Mouse (Mus musculus) heart, postnatal 10 days (tissue): ENCODE data around the gene Il1a. TPM values are rescaled to one million over a fixed set of nuclear protein-coding genes. Genes with fewer than 3 reads are reported as not detected.

Source experiments
- DNase-seq, 2 experiments: peaks; one replicate each; pipeline ENCODE4 v3.0.0; 2021
- intact Hi-C: fragments of 180-260 bp; cut with DNase I; formaldehyde crosslinking; loops from one replicate; pipeline ENCODE4 v1.15.1; 2025
- total RNA-seq, 2 experiments: library from RNA; stranded (reverse); gene quantifications; 2 replicates each; pipeline ENCODE4 v1.2.3; 2021

The Il1a gene
- total RNA-seq, 2 experiments from 2014 or later: 0.12 TPM; not detected in 1

- intact Hi-C loops: no loop called here
- no peak for DNase-seq
Measured at GRCm38 (mm10) chr2:129267738-129268137, 42.0 kb downstream of the Il1a start.

- DNase-seq: no peak
- intact Hi-C loops: no loop called here
Measured at GRCm38 (mm10) chr2:129265316-129265715, 44.5 kb downstream of the Il1a start.

DNA sequence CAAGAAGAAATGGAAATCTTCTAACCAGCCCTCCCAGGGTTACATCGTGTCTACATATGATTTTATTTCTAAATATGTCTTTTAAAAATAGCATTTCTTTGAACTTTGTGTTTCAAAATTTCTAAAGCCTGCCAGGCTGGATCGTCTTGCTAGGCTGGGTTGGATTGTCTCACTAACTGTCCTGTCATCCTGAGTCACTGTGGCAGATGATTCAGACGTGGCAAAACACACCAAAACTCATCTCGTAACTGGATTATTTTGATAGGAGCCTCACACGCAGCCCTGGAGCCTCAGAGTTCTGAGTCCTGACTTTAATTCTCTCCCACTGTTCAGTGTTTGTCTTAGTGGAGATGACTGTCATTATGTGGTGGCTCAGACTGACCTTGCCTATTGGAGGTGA lies 46.7 kb downstream of the Il1a start:
- no peak for DNase-seq
- intact Hi-C loops: no loop called here

- intact Hi-C loops: no loop called here
- no peak for DNase-seq
Measured at GRCm38 (mm10) chr2:129261151-129261794, 48.5 kb downstream of the Il1a start.

GRCm38 (mm10) chr2:129260646-129261045 lies 49.1 kb downstream of the Il1a start:
- DNase-seq: no peak
- intact Hi-C loops: no loop called here

DNA sequence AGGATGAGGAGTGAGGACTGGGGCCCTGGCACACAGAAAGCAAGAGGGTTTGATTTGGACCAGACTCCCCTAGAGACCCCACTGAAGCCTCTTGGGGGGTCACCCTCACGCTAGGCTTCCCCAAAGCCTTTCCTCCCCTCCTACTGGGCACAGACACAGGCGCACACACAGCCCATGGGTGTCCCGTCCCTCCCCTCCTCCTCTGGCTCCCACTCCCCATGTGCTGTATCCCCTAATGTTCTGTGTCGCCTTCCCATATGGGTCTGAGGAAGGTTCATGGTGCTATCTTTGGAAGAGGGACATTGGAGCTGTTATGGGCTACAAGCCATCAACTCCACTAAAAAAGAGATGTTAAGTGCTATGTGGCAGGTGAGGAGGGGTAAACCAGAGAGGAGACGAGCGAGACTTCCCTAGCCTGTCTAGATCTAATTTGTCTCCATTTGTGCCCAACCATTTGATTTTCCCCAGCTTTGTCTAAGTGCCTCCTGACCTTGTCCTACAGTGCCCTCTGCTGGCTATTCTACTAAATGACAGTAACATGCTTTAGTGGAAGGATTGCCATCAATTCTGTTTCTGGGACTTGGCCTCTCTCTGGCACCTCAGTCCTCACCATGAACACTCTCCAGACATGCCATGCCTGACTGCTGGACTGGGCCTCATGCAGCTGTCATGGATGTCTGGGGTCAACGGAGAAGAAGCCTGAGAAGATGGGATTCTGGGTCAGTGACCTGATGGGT lies 51.1 kb downstream of the Il1a start:
- intact Hi-C loops: loop anchor here (1.0 to 10.0 kb wide), 3 partner anchors 84 to 311 kb away; partner anchors contain the start of gene Polr1b
- DNase-seq: peak; percentile 83 to 90

DNA sequence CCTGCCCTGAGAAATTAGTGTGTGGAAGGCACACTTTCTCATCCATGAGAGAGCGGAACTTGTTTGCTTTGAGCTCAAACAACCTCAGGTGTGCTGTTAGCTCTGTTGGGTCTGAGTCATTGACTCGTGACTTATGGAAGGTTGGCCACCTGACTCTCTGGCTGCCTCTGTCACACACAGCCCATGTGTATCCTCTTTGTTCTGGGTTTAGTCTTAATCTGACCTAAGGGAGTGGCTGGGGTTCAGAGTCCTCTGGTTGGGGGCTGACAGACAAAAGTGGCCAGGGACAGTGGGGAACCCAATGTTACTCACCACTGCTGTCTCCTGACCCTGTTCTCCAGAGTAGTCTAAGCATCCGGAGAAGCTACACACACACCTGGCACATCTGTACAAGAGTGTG lies 51.7 kb downstream of the Il1a start:
- intact Hi-C loops: loop anchor here (1.0 to 10.0 kb wide), 3 partner anchors 84 to 311 kb away; partner anchors contain the start of gene Polr1b

GRCm38 (mm10) chr2:129256006-129256405 lies 53.8 kb downstream of the Il1a start:
- intact Hi-C loops: loop anchor here (2.0 to 10.0 kb wide), 3 partner anchors 57 to 309 kb away; partner anchors contain the start of genes Polr1b and Slc20a1
- no peak for DNase-seq

More for the DNA sequence above, 51.7 kb downstream of the Il1a start:
- DNase-seq: no peak

DNA sequence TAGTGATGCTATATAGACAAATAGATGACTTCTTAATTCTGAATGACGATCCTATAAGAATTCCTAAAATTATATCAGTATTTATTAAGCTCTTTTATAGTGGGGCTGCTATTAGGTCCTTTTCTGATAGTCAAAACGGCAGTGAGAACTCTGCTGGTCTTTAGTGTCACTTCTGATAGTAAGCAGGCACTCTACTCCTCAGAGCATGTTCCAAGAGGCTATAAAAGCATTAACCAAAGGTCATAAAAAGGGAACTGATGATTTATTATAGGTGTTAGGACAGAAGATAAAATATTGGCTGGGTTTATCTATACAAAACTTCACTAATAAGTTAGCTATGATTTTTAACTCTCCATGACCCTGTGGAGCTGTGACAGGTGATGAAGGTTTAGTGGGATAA lies 55.7 kb downstream of the Il1a start:
- DNase-seq: no peak
- intact Hi-C loops: loop anchor here (10.0 kb wide), 1 partner anchor 149 kb away; the partner anchor contains the start of gene Polr1b

GRCm38 (mm10) chr2:129253631-129253970 lies 56.2 kb downstream of the Il1a start:
- DNase-seq: no peak
- intact Hi-C loops: loop anchor here (10.0 kb wide), 1 partner anchor 149 kb away; the partner anchor contains the start of gene Polr1b

DNA sequence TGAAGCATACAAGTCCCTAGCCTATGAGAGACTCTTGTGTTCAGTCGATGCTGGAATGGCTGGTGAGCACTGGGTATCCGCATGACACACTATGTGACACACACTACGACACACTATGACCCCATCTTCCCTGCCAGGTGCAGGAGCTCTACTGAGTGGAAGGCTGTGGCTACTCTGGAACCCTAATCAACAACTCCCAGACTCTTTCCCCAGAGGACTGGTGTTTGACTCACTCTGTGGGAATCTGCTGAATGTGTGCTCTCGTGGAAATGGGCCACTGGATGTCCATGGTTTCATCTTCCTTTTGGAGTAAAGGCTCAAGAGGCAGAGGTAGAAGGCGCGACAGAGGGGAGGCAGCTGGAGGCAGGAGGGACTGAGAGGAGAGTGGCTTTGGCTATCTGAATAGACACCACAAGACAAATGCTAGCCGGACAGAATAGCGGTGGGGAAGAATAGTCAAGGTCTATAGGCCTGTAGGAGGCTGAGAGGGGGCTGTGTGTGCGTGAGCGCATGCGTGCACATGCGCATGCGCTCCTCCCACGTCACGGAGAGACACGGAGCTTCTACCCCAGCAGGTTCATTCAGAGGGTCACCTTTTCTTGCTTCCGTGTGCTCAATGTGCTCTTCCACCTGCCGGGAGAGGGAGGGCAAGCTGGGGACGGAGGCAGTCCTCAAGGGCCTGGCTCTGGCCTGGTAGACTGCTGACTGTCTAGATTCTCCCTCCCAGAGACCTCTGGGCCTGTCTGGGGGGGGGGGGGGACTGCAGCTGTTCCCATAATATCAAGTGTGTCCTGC lies 56.7 kb downstream of the Il1a start:
- intact Hi-C loops: loop anchor here (10.0 kb wide), 1 partner anchor 148 kb away; the partner anchor contains the start of gene Polr1b
- DNase-seq: no peak

Other genes with a start within 250 kb of the Il1a start
- 10 to 100 TPM; 18.1 to 20.2 TPM for gene Ttl, start 244.0 kb downstream of the Il1a start, total RNA-seq
- 10 to 100 TPM; 10.4 to 14.1 TPM for gene Polr1b, start 209.0 kb downstream of the Il1a start, total RNA-seq
- gene Chchd5, start 180.3 kb downstream of the Il1a start, total RNA-seq: 10 to 100 TPM; 11.6 to 13.9 TPM
- 10 to 100 TPM; 15.3 to 18.8 TPM for gene Slc20a1, start 111.2 kb downstream of the Il1a start, total RNA-seq
- gene Ckap2l, start 12.8 kb downstream of the Il1a start, total RNA-seq: 10 to 100 TPM; 11.8 to 13.4 TPM
- under 1 TPM; 0.25 to 0.34 TPM for gene Il1b, start 61.2 kb upstream of the Il1a start, total RNA-seq
- not detected for gene F830045P16Rik, start 226.6 kb upstream of the Il1a start, total RNA-seq